21 mouse cellular contexts compared by ENCODE assay signal in the genomic region with DNA sequence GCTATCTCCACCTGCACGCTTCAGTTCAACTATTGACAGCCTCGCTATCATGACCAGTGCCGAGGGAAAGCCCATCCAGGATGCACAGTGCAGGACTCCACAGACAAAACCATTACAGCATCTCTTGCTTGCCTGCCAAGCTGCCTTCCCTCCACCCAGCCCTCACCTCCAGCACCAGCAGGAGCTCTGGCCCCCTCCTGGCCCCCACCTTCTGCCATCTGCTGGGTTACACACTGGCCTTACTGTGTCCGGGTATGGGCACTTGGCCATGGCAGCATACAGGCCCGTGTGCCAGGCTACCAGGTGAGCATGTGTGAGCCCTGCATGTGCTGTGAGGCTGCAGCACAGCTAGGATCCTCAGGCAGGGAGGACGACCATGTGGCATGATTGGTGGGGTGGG.
DNase-seq lines count a peak whose midpoint lies in the region; ATAC-seq and TF ChIP-seq lines count a peak whose summit lies in the region.
"Had no signal": no experiment of that assay in that cellular context is flagged by ENCODE, and none has a peak within 500 bp of the region (broad histone marks: within the 10 kb centered on the region; RNA-seq: fewer than 3 reads in every experiment).

No protein-coding gene starts in this region.

- H3K27me3 ChIP-seq in heart, embryonic 14.5 days (ENCODE audit: control insufficient read depth, insufficient read depth, low read length) = no peaks in the 10 kb centered on the region
- H3K27me3 ChIP-seq in midbrain, postnatal 0 days (ENCODE audit: insufficient read depth, low read length) = no peaks in the 10 kb centered on the region
- H3K27me3 ChIP-seq in midbrain, embryonic 14.5 days (ENCODE audit: control insufficient read depth, insufficient read depth, low read length) = no peaks in the 10 kb centered on the region
- no peaks in the 10 kb centered on the region for H3K27me3 ChIP-seq in forebrain, embryonic 15.5 days
- H3K27me3 ChIP-seq: limb, embryonic 15.5 days; liver, embryonic 15.5 days; neural tube, embryonic 15.5 days had no signal

- no peak overlapping the region for H3K4me2 ChIP-seq in heart, embryonic 14.5 days (ENCODE audit: low read length)
- no peak overlapping the region for H3K4me2 ChIP-seq in midbrain, postnatal 0 days (ENCODE audit: low read depth, low read length, poor library complexity, severe bottlenecking)
- H3K4me2 ChIP-seq in midbrain, embryonic 14.5 days (ENCODE audit: low read length) = no peak overlapping the region
- H3K4me2 ChIP-seq in forebrain, embryonic 15.5 days (replicated peaks) = no peak overlapping the region
- H3K4me2 ChIP-seq: limb, embryonic 15.5 days; liver, embryonic 15.5 days; midbrain, embryonic 13.5 days; neural tube, embryonic 15.5 days had no signal

- intact Hi-C loops in heart, postnatal 36 days (cut with DNase I) = no loop called here

- H3K9me3 ChIP-seq in heart, embryonic 14.5 days (ENCODE audit: control insufficient read depth, low read length) = no peaks in the 10 kb centered on the region
- no peaks in the 10 kb centered on the region for H3K9me3 ChIP-seq in midbrain, postnatal 0 days (ENCODE audit: low read length)
- no peaks in the 10 kb centered on the region for H3K9me3 ChIP-seq in midbrain, embryonic 14.5 days (ENCODE audit: control insufficient read depth, low read length)
- H3K9me3 ChIP-seq in forebrain, embryonic 15.5 days = no peaks in the 10 kb centered on the region
- H3K9me3 ChIP-seq: heart, embryonic 10.5 days; limb, embryonic 15.5 days; liver, embryonic 15.5 days; midbrain, embryonic 13.5 days; neural tube, embryonic 15.5 days had no signal

- ATAC-seq in heart, embryonic 14.5 days (ENCODE audit: insufficient number of reproducible peaks, insufficient read depth, low FRiP score, low read depth) = 0 out of 2 replicates have a peak, but pooled peaks have one; percentile 29
- ATAC-seq in midbrain, postnatal 0 days (ENCODE audit: low FRiP score) = no peak
- no peak for ATAC-seq in midbrain, embryonic 14.5 days (ENCODE audit: low FRiP score, low TSS enrichment)
- no peak for ATAC-seq in forebrain, embryonic 15.5 days (replicated peaks)
- ATAC-seq: forebrain, embryonic 16.5 days; midbrain, embryonic 13.5 days had no signal

- no peaks in the 10 kb centered on the region for H3K36me3 ChIP-seq in heart, embryonic 14.5 days (ENCODE audit: control insufficient read depth, insufficient read depth, low read length)
- no peaks in the 10 kb centered on the region for H3K36me3 ChIP-seq in midbrain, postnatal 0 days (ENCODE audit: insufficient read depth, low read length)
- no peaks in the 10 kb centered on the region for H3K36me3 ChIP-seq in midbrain, embryonic 14.5 days (ENCODE audit: control insufficient read depth, insufficient read depth, low read length)
- no peaks in the 10 kb centered on the region for H3K36me3 ChIP-seq in forebrain, embryonic 15.5 days
- H3K36me3 ChIP-seq: heart, embryonic 10.5 days; limb, embryonic 15.5 days; liver, embryonic 15.5 days; midbrain, embryonic 13.5 days; neural tube, embryonic 15.5 days had no signal

- H3K4me3 ChIP-seq in heart, embryonic 14.5 days (ENCODE audit: control insufficient read depth in 1 of 2, insufficient read depth in 1 of 2, low read depth in 1 of 2, low read length in 2 of 2) = no peak overlapping the region
- H3K4me3 ChIP-seq in midbrain, postnatal 0 days (ENCODE audit: low read depth, low read length) = no peak overlapping the region
- H3K4me3 ChIP-seq in midbrain, embryonic 14.5 days (replicated peaks; ENCODE audit: low read depth, low read length) = no peak overlapping the region
- H3K4me3 ChIP-seq in forebrain, embryonic 15.5 days = no peak overlapping the region
- H3K4me3 ChIP-seq: heart, embryonic 10.5 days; limb, embryonic 15.5 days; liver, embryonic 15.5 days; midbrain, embryonic 13.5 days; neural tube, embryonic 15.5 days had no signal

- H3K9ac ChIP-seq in heart, embryonic 14.5 days (ENCODE audit: low read length) = no peak overlapping the region
- H3K9ac ChIP-seq in midbrain, postnatal 0 days (replicated peaks; ENCODE audit: low read length, poor library complexity, severe bottlenecking) = no peak overlapping the region
- H3K9ac ChIP-seq in midbrain, embryonic 14.5 days (replicated peaks; ENCODE audit: low read length) = no peak overlapping the region
- no peak overlapping the region for H3K9ac ChIP-seq in forebrain, embryonic 15.5 days (replicated peaks)
- H3K9ac ChIP-seq: limb, embryonic 15.5 days; liver, embryonic 15.5 days; midbrain, embryonic 13.5 days; neural tube, embryonic 15.5 days had no signal

- no peak overlapping the region for H3K27ac ChIP-seq in heart, embryonic 14.5 days (replicated peaks in 1 of 2; ENCODE audit: control insufficient read depth in 1 of 2, insufficient read depth in 1 of 2, low read depth in 2 of 2, low read length in 2 of 2)
- H3K27ac ChIP-seq in midbrain, postnatal 0 days (ENCODE audit: low read depth, low read length) = no peak overlapping the region
- no peak overlapping the region for H3K27ac ChIP-seq in midbrain, embryonic 14.5 days (replicated peaks; ENCODE audit: low read depth, low read length)
- no peak overlapping the region for H3K27ac ChIP-seq in forebrain, embryonic 15.5 days (replicated peaks)
- H3K27ac ChIP-seq: heart, embryonic 10.5 days; kidney, postnatal 0 days; limb, embryonic 15.5 days; liver, embryonic 15.5 days; macrophage; midbrain, embryonic 13.5 days; neural tube, embryonic 15.5 days had no signal

- DNase-seq in heart, postnatal 36 days = no peak
- peak; percentile 61 for DNase-seq in midbrain, postnatal 0 days (ENCODE audit: low spot score)
- DNase-seq in midbrain, embryonic 14.5 days = no peak
- DNase-seq in cerebellum, adult 9-11 months = peak; percentile 100
- no peak for DNase-seq in right cerebral cortex, adult 18-20 months
- DNase-seq: embryo, embryonic 11 days; kidney, adult 18-20 months; layer of hippocampus, postnatal 36 days; right cerebral cortex, postnatal 14 days; spleen, adult 18-20 months; thymus, postnatal 36 days had no signal

- H3K4me1 ChIP-seq in heart, embryonic 14.5 days (ENCODE audit: control insufficient read depth in 2 of 2, insufficient read depth in 2 of 2, low read length in 2 of 2) = no peaks in the 10 kb centered on the region
- no peaks in the 10 kb centered on the region for H3K4me1 ChIP-seq in midbrain, postnatal 0 days (ENCODE audit: insufficient read depth, low read length)
- H3K4me1 ChIP-seq in midbrain, embryonic 14.5 days (ENCODE audit: control insufficient read depth, insufficient read depth, low read length) = peaks cover 6% of the 10 kb centered on the region
- peaks cover 27% of the 10 kb centered on the region for H3K4me1 ChIP-seq in forebrain, embryonic 15.5 days
- H3K4me1 ChIP-seq: liver, embryonic 15.5 days had no signal

- no peak for TF ChIP-seq CTCF in midbrain, postnatal 0 days (IDR thresholded peaks at IDR 0.05)

- WGBS in heart, embryonic 14.5 days = 70% methylated on average over 6 of the region's 6 CpGs
- WGBS in midbrain, postnatal 0 days = 89% methylated on average over 6 of the region's 6 CpGs
- WGBS in midbrain, embryonic 14.5 days = 91% methylated on average over 6 of the region's 6 CpGs
- WGBS in forebrain, embryonic 15.5 days = 75% methylated on average over 6 of the region's 6 CpGs

Comparison
In these comparisons a context has a peak if more than half of its experiments do, and no peak if none do; other contexts are left out.
1. DNase-seq: peak in midbrain, postnatal 0 days (single experiment) and cerebellum, adult 9-11 months (single experiment); none in heart, postnatal 36 days (0 of 2), midbrain, embryonic 14.5 days (single experiment) and right cerebral cortex, adult 18-20 months (single experiment).